Mouse (Mus musculus): ENCODE measurements around the gene Klf16.

DNA sequence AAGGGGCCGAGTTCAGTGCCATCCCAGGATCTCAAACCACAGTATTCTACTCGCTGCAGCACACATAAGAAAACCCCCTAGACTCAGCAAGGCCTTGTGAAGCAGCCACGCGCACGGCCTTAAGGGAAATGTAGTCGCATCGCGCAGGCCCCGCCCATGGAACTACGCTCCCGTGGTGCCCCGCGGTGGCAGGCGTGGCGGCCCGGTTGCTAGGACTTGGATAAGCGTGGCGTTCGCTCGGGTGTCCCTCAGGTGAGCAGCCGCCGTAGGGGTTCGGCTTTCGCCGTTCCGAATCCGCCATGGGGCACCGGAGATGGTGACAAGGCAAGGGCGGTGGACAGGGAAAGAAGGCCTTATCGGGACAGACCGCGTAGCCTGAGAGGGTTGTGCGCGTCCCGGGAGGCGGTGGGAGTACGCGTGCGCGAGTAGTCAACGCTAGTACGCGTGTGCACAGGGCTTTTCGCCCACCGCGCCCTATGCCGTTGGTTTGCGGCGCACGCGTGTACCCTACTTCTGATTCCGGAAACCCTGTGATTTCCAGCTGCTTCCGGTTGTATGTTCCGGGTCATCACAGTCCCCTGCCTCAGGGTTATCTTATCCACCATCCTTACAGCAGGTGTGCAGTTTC lies 25.7 kb upstream of the Klf16 start, which contains the start of the genes Scamp4 and Adat3:
- no peak for TF ChIP-seq CTCF (IDR thresholded peaks at IDR 0.05; ENCODE audit: low read depth, low read length)
- TF ChIP-seq POLR2A (IDR thresholded peaks at IDR 0.05; ENCODE audit: extremely low read depth, insufficient read depth, low read length), result peak; percentile 53; the same call in 1 of the 2 replicates

Measured in liver, adult 2 months (tissue).